Mouse (Mus musculus) megakaryocyte-erythroid progenitor cell, adult 5-6 weeks (primary cell): ENCODE measurements at regions not wholly inside any gene's neighbourhood (a gene's known extent, or its start where the extent isn't known, plus 50 kb on each side); places are given as distances from the start of the nearest gene placed in this dataset.

Experiments used
- ATAC-seq: replicated peaks from 2 replicates; pipeline ENCODE4 v1.8.0; 2016; ENCODE audit warnings: mild to moderate bottlenecking, inconsistent platforms; ENCODE audit not compliant: severe bottlenecking, poor library complexity, low FRiP score, low TSS enrichment

DNA sequence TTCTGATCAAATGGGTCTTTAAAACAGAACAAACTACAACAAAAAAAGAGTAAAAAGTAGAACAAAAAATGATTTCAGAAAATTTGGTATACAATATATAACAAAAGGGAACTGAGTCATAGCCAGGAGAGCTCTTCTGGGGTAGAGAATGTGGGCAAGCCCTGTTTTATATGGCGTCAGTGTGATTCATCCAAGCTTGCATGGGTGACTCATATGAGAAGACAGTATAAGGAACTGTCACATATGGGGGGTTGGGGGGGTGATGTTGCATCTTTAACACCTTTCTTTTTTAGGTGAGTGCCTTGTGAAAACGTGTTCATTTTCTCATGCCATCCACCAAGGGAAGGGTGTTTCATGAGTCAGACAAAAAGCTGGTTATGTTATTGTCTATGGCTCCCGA lies 503.7 kb upstream of the Frg1 start:
- no peak for ATAC-seq

DNA sequence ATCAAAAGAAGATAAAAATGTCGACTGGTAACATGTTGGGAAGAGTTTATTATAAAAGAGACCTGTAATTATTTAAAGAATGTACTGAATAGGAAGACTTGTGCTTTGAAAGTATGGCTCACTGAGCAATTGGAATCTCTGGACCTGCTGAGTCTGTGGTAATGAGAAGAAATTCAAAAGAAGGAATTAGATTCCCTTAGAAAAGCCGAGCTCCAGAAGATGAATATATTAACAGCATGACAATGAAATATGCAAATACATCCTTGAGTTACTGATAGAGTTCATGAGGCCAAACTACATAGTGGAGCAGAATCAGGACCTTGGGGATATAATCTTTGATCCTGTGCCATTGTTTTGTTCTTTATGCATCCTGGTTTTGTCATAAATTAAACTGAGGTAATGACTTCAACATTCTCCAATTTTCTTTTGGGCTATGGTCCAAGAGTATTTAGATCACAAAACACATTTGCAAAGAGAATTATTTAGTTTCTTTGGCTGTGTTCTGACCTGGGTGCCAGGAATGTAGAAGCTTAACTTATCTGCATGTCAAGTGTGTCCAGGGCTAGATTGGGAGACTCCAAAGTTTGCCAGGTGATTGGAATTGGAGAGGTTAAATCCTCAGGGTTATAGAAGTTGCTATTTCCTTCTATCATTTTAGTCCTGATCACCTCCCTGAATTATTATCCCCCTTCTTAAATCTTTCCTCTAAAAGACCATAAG lies 461.3 kb upstream of the Frg1 start:
- ATAC-seq, result no peak

DNA sequence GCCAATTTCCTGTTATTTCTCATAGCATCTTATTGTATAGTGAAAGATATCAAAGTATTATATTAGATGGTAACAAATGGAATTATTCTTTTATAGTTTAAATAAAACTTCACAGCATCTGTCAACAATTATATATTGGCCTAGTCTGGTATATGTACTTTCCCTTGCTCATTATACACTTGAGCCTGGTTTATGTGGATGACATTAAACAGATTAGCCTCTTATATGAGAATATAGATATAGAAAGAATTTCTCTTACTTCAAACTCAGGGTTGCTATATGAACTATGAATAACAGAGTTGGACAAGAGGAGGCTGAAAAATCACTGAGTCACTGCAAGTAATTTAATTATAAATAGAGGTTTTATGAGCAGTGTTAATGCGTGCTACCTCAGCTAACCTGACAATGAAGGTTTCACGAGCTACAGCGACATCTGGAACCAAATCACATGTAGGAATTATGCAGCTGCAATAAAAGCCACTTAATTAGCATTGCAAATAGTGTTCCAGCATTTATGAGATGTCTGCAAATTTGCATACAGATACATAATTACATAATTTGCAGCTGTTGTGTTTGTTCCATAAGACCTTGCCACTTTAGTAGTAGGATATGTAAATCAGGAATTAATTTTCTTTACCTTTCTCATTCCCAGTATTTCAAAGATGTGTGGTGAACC lies 452.9 kb upstream of the Frg1 start:
- ATAC-seq, result no peak

DNA sequence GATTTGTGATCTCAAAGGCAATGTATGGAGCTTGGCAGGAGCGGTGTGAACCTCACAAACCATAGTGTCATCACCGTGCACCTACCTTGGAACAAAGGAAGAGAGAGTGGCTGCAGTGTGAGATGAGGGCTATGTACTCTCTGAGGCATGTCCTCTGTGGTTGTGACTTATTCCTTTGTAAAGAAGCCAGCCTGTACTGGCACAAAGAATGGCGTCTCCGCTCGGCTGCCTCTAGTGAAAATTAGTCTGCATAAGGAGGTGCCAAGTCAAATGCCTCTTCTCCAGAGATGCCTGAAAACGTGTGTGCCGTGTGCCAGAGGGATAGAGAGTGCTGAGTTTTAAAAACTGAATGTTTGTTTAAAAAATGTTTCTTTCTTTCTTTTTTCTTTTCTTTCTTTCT lies 444.0 kb upstream of the Frg1 start:
- no peak for ATAC-seq

DNA sequence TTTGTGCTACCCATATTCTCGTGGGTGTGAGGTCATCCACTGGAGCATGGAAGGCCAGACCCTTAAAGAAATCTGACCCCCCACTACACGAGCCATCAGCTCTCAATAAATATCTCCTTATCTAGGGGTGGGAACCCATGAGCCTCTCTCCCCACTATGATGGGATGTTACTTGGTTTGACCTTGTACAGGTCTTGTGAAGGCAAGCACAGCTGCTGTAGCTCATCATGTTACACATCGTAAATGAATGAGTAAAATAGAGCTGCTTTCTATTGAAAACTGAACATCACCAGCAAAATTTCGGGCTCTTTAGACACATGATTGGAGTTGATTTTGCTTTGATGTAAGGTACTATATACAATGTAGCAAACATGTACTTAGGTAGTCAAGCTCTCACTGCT lies 414.8 kb upstream of the Frg1 start:
- ATAC-seq, result no peak

DNA sequence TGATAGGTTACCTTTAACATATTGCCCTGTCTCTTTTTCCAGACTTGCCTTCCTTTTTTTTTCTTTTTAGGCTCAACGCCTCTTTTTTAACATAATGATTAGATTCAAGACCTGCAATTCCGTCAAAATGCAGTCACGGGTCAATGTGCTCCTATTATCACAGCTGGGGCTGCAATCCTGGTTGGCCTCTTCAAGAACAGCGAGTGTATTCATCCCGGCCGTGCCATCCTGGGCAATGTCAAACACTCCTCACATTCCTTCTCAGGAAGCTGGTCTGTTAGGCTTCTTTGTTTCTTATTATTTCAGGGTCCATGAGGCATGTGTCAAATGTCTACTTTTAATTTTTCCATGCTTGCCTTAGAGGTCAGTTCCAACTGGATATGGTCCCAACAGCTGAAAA lies 413.5 kb upstream of the Frg1 start:
- no peak for ATAC-seq

DNA sequence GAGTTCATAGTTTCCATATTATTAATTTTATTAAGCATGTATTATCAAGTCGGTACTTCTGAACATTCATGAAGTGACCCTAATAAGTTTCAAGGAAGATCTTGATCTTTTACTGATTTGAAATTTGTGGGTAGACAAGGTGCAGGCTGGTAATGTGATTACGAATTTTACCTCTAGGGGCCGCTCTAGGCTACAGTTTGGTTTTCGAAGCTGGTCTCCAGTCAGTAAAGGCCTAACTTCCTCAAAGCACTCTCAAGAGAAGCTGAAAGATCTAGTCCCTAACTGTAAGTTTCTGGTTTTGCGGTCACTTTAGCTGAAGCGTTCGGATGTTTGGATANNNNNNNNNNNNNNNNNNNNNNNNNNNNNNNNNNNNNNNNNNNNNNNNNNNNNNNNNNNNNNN lies 408.1 kb upstream of the Frg1 start:
- ATAC-seq, result peak; percentile 78

DNA sequence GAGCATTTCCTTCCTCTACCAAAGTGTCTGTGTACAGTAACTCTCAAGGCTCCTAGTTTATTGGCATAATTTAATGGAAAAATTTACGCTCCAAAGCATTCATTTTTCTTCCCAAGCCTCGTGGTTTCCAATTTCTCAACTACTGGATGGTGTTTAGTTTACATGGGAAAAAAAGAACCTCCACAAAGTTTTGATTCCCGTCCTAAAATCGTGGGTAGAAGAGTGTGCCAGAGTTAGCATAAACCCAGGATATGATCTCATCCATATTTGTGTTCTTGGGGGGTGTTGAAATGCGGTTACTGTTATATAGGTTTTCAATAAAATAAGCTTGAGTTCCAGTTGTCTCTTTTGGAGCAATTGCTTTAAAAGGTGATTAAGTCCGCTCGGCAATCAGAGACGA lies 406.2 kb upstream of the Frg1 start:
- ATAC-seq, result no peak

DNA sequence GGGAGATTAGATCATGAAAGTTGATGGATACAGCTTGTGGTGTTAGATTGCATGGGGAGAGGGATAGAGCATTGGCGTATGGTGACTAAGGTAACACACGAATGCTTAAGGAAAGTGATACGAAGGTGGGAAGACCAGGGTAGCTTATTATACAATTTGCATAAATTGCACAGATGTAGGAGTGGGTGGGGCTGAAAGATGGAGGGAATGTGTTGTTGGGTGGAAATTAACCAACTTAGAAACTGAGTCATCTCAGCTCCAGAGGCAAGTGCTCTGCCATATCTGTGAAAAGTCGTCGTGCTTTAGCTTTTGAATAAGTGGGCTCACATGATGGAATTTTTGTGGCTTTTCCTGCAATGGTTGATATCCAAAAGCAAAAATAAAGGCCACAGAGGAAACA lies 404.8 kb upstream of the Frg1 start:
- no peak for ATAC-seq

DNA sequence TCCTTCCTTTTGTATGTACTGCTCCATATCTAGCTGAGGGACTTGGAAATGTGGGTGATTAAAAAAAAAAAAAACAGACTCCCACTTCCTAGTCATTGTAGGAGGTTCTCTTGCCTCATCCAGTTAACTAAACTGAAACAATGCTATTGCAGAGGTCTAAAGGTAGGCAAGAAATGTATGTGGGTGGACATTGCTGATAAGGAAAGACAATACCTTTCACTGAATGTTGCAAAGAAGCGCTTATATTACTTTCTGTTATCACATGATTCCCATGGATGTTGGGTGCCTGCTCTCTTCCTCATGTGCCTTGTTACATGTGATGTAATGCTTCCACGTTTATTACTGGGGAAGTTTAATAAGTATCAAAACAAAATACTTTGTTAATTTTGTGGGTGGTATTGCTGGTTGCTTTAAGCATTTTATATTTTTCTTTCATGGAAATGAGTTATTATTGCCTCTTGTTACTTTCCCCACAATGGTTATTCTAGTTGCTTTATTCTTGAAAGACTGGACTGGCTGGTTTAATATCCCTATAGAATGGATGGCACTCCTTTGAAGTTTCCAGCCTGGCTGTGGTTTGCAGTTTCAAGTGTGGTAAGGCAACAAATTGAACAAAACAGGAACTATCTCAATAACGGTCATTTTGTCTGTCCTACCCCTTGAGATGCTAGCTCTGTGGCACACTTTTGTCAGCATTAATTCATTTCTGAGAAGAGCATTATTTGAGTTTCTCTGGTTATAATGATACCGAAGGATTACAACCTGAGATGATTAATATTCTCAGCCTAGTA lies 403.9 kb upstream of the Frg1 start:
- ATAC-seq, result no peak

DNA sequence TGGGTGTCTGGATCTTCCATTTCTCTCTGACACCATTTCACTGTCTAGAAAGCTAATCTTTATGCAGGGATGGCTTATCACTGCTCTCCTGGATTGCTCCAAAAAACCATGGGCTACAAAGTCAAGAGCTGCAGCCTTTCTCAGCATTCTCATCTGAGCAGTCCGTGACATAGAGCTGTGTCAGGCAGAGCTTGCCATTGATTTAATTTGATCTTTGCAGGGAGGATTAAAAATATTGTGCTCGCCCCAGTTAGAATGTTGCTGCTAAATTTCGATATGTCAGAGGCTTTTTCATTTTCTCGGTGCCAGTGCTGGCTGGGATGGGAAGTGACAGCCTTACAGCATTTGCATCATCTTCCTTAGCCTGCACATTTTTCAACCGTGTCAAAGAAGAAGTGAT lies 401.7 kb upstream of the Frg1 start:
- no peak for ATAC-seq

DNA sequence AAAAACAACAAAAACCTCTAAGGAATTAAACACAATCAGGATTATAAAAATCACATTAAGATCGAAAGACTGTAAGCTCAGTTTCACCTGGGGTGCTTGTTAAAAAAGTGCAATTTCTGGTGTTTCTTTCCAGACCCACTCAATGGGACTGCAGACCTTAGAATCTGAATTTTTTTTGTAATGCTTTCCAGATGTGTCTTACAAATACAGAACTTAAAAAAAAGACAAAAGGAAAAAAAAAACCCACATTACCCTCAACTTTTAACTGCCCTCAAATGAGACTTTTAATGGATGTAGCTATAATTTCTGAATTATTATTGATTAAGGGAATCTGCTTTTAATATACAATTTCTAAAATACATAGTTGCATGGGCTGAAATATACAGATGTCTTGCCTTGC lies 401.2 kb upstream of the Frg1 start:
- no peak for ATAC-seq

DNA sequence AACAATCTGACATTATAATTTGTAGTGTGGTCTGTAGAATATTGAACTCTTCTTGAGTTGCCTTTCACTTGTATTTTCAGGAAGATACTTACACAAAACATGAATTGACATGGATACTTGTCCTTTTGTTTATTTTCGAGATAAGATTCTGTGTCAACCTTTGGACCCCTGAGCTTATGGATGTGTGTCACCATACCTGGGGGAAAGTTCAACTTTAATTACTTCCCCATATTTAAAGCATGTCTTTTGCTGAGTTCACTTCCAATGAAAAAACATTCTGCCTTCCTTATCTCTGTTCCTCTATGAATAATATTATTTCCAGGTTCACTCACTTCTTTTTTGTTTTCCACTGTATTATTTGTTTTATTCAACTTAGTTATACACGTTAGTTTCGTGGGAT lies 398.4 kb upstream of the Frg1 start:
- no peak for ATAC-seq

DNA sequence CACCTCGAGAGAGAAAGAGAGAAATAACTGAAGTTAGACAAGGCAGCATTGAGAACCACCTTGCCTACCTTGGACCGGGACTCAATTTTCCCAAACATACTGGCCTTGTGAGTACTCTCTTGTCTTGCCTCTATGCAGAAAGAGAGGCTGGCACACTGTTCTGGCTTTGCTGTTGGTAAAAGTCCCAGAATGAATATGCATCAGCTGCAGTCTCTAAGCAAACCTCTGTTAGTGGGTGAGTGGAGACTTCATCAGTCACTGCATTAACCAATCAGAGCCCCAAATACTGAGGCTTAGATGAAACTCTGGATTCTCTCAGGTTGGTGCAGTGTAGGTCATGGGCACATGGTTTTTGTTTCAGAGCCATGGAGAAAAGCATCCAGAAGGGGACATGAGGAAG lies 378.8 kb upstream of the Frg1 start:
- ATAC-seq, result no peak

DNA sequence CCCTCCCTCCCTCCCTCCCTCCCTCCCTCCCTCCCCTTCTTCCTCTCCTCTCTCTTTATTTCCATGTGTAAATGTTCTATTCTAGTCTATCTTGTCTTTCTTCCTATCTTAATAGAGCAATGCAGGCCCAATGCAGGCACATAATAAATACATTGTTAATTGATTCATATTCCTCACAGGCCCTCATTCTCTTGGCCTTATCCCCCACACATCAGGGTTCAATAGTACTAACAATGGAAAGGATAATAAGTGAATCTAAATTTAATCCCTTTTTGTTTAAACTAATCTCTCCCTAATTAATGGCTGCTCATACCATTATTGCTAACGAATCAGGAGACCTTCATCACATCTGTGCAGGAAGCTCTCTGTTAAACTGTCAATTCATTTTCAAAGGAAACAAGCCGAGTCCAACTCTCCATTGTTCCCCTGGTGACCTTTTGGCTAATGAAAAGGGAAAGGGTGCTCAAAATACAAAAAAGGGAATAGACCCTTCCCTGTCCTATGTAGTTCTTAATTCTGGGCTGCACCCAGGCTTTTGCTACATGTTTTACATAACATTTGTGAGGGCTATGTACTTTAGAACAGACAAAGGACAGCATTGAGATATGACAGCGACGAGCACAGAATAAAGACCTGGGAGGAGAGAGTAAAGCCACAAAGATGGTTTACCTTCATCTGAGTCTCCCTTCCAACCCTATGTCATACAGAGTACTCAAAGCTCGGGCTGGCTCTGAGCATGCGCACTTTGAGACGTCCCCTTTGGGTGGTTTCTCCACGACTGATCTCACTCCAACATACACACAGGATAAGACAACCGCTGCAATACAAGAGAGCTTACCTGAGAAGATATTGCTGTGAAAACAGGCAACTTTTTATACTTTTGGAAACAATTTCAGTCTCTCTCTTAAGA lies 370.3 kb upstream of the Frg1 start:
- ATAC-seq, result no peak

DNA sequence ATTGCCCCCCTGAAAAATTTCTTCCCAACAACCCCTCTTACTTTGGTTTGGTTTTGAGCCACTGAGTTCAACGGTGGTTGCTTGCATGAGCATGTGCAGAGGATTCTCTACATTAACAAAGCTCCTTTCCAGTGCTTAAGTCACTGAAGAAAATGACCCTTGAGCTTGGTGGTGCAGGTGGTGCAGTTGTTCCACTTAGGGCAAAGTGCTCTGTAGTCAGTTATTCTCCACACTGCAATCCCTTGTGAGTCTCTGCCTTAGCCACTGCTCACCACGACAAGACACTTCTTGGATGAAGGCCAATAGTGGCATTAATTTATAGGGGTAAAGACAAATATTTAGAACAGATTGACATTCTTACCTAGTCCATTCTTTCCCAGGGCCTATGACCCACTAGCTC lies 369.1 kb upstream of the Frg1 start:
- ATAC-seq, result no peak

DNA sequence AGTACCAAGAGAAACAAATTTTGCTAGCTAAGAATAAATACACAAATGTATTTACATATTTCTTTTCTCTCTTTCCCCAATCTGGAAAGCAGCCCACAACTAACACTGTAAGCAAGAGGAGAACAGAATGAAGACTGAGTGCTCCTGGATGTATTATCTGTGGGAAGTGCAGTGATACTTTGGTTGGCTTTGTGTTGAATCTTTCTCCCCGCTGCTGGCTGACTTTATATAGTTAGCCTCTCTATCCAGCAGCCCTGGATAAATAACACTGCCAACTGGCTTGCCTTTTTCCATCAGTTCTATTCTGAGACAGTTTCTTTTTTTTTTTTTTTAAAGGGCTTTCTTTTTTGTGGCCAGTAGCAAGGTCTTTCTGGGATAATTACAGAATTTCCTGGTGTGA lies 366.0 kb upstream of the Frg1 start:
- ATAC-seq, result no peak

DNA sequence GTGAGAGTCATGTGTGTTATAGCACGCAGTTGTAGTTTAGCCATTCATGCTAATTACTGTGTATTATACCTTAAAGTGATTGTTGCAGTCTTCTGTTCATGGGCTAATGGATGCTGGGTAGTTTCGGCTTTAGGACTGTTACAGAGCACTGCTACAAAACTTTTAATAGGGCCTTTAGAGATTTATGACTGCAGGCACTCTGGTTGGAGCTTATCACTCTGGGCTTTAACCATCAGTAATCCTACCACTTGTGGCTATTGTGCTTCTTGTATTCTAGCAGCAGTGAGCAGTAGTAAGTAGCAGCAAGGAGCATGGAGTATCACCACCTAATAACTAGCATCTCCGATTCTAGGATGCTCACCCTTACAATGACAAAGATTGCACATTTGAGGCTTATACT lies 362.6 kb upstream of the Frg1 start:
- no peak for ATAC-seq

DNA sequence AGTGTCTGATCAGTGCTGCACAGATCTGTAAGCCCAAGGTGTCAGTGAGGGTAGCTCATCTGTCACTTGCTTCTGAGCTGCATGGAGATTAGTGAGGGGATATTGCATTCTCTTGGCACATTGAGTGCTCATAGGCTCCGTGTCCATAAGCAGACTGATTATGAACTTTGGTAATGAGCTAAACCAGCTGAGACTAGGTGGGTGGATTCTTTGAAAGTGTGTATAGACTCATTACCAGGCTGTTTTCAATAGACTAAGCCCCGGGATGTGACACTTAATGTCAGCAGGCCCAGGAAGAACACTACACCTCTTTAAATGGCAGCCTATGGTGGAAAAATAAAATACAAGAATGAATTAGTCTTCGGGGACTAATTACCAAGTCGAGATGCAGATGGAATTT lies 354.9 kb upstream of the Frg1 start:
- ATAC-seq, result no peak

DNA sequence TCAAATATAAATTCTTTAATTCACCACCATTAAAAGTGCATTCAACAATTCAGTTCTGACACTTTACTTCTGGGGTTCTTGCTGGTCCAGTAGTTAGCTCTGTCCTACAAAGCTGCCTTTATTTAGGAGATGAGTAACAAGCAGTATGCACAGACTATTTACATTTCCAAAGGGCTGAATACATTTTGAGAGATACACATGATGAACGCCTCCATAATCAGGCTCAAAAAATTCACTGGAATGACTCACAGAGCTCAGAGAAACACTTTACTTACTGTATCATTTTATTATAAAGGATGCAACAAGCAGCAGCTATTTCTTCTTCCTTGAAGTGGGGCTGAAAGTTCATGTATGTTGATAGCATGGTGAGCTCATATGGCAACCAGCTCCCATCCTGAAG lies 336.6 kb upstream of the Frg1 start:
- ATAC-seq, result no peak
